Mouse (Mus musculus): Measurements from ENCODE around the gene Eif3k.

The Eif3k gene

DNA sequence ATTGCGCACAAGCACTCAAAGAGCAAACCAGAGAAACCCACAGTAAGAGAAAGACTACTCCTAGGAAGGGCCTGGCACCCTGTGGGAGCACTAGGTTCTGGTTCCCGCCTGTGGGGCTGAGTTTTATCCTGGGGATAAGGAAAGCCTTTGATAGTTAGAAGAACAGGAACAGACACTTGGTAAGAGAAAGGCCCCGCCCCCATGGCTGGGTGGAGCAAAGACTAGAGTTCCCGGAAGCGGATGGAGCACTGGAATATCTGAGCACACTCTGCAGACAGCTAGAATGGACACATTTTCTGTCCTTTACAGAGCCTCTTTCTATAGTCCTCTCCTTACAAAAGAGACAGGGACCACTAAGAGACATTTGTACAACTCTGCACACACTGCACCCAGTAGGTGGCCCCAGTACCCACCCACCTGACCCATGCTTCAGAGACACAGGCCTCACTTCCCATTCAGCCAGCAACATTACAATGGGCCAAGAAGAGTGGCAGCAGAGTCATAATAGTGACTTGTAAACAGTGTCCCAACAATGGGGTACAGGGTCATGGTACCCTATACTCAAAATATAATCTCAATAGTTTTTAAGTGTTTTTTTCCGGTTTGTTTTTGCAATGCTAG, 49.1 kb downstream of the Eif3k start:
- H3K4me3 ChIP-seq (replicated peaks; ENCODE audit: low read length) = 0 out of 2 replicates have a peak overlapping the region, but pooled peaks have one; percentile 24
- H3K36me3 ChIP-seq (ENCODE audit: insufficient read depth, low read length) = peaks cover 84% of the 10 kb centered on the region
- H3K4me1 ChIP-seq (replicated peaks; ENCODE audit: low read depth, low read length) = peaks cover 97% of the 10 kb centered on the region
- H3K9me3 ChIP-seq (ENCODE audit: low read length) = no peaks in the 10 kb centered on the region
- no peaks in the 10 kb centered on the region for H3K27me3 ChIP-seq (ENCODE audit: insufficient read depth, low read length)
- TF ChIP-seq NANOG (IDR thresholded peaks at IDR 0.05; ENCODE audit: borderline replicate concordance, low read length) (no peak), CTCF (conservative IDR thresholded peaks at IDR 0.05; ENCODE audit: low read length) (no peak), POU5F1 (IDR thresholded peaks at IDR 0.05; ENCODE audit: borderline replicate concordance, low read length) (no peak)

DNA sequence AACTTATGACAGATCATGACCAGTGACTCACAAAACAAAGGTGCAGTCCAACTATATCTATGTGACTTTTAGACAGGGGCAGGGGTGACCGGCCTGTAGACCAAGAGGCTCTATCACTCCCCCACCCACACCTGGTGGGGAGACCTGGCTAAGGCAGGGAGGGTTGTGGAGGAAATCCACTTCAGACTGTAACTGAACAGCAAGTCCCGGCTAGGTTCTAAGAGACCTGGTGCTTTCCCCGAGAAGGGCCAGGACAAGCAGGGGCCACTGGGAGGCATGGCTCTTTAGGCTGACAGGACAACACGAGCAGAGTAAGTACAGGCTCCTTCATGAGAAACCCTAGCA, 50.0 kb downstream of the Eif3k start:
- Histone ChIP-seq H3K9me3 (ENCODE audit: low read length) (no peaks in the 10 kb centered on the region), H3K4me3 (replicated peaks; ENCODE audit: low read length) (peak overlapping the region; percentile 48; the same call in 1 of the 2 replicates), H3K4me1 (replicated peaks; ENCODE audit: low read depth, low read length) (peaks cover 96% of the 10 kb centered on the region), H3K36me3 (ENCODE audit: insufficient read depth, low read length) (peaks cover 80% of the 10 kb centered on the region), H3K27me3 (ENCODE audit: insufficient read depth, low read length) (no peaks in the 10 kb centered on the region)
- TF ChIP-seq CTCF (conservative IDR thresholded peaks at IDR 0.05; ENCODE audit: low read length) = no peak
- TF ChIP-seq POU5F1 (IDR thresholded peaks at IDR 0.05; ENCODE audit: borderline replicate concordance, low read length) = no peak

DNA sequence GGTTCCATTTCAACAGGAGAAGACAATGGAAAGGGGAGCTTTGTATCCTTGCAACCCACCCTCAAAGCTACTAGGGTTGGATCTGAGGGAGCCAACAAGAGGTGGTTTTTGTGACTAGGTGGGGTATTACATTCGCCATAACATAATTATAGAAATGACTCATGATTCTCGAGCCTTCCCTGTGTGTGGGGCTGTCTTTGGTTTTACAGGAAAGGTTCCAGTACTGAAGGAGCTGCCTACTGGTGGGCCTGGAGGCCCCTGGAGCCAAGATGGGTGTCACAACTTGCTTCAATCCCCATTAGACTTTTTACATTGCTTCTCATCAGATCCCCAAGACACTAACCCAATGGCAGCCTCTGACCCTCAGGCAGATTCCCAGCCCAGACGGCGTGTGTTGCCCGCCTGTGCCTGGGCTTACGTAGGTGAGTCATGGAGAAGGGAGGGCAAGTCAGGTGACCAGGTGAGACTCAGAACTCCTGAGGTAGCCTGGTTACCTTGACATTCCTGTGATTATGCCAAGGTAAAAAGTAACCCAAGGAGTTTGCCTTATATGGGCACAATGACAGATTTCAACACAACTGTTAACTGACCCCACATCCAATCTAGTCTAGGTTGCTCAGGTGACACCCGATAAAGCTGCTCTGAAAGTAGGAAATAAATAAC, 50.5 kb downstream of the Eif3k start:
- peak overlapping the region; percentile 48 for H3K4me3 ChIP-seq (replicated peaks; ENCODE audit: low read length)
- TF ChIP-seq POU5F1 (IDR thresholded peaks at IDR 0.05; ENCODE audit: borderline replicate concordance, low read length) (no peak), NANOG (IDR thresholded peaks at IDR 0.05; ENCODE audit: borderline replicate concordance, low read length) (no peak), CTCF (conservative IDR thresholded peaks at IDR 0.05; ENCODE audit: low read length) (no peak)
- H3K4me1 ChIP-seq (replicated peaks; ENCODE audit: low read depth, low read length) = peaks cover 96% of the 10 kb centered on the region
- H3K27me3 ChIP-seq (ENCODE audit: insufficient read depth, low read length) = no peaks in the 10 kb centered on the region
- H3K9me3 ChIP-seq (ENCODE audit: low read length) = no peaks in the 10 kb centered on the region
- H3K36me3 ChIP-seq (ENCODE audit: insufficient read depth, low read length) = peaks cover 79% of the 10 kb centered on the region

DNA sequence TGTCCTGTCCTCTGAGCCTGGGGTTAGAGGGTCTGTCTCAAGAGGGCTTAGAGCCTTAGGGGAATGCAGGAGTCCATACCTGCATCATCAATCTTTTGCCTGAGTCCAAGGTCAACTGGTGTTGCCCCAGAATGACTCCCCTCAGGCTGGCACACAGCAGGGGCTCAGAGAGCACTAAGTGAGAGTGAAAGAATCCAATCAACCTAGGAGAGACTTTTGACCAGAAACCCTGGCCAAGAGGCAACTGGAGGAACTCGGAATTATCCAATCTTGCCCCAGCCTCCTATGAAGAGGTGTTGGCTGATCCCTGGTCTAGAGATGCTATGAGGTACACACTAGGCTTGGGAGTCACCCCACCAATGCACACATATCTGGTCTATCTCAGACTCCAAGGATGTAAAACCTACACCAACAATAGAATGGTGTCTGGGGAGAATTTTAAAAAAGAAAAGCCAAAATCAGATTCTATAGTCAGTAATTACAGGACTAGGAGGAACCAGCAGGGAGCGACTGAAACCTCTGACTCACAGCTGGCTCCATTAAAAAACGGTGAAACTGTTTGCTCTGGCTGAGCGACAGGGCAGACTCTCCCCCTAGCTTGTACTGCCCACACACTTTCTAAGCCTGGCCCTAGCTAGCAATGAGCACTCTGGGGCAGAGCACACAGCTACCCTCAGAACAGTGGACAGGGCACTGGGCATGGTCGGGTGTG, 51.2 kb downstream of the Eif3k start:
- peak overlapping the region; percentile 8 for H3K4me3 ChIP-seq (replicated peaks; ENCODE audit: low read length)

DNA sequence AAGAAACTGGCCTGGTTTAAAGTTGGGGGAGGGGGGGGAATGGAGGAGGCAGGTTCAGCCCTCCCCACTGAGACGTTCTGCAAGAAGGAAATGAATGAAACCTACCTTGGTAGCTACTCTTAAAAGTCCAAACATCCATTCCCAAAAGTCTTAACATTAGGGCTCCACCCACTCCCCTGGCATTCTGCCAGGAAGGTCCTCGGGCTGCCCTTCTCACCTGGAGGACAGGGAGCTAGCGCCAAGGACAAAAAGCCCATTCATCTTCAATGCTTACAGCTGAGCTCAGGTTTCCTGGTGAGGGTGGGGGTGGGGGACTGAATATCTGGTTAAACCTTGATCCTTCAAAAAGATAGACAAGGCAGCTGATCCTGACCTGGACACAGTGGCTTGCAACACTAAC, 52.3 kb downstream of the Eif3k start:
- TF ChIP-seq POU5F1 (IDR thresholded peaks at IDR 0.05; ENCODE audit: borderline replicate concordance, low read length) (no peak), NANOG (IDR thresholded peaks at IDR 0.05; ENCODE audit: borderline replicate concordance, low read length) (no peak), CTCF (conservative IDR thresholded peaks at IDR 0.05; ENCODE audit: low read length) (no peak)
- peaks cover 78% of the 10 kb centered on the region for H3K36me3 ChIP-seq (ENCODE audit: insufficient read depth, low read length)
- H3K9me3 ChIP-seq (ENCODE audit: low read length) = no peaks in the 10 kb centered on the region
- H3K27me3 ChIP-seq (ENCODE audit: insufficient read depth, low read length) = no peaks in the 10 kb centered on the region
- H3K4me3 ChIP-seq (replicated peaks; ENCODE audit: low read length) = peak overlapping the region; percentile 37
- peaks cover 96% of the 10 kb centered on the region for H3K4me1 ChIP-seq (replicated peaks; ENCODE audit: low read depth, low read length)

More for the DNA sequence above, 51.2 kb downstream of the Eif3k start:
- Histone ChIP-seq H3K36me3 (ENCODE audit: insufficient read depth, low read length) (peaks cover 78% of the 10 kb centered on the region), H3K4me1 (replicated peaks; ENCODE audit: low read depth, low read length) (peaks cover 96% of the 10 kb centered on the region), H3K27me3 (ENCODE audit: insufficient read depth, low read length) (no peaks in the 10 kb centered on the region), H3K9me3 (ENCODE audit: low read length) (no peaks in the 10 kb centered on the region)
- no peak for TF ChIP-seq POU5F1 (IDR thresholded peaks at IDR 0.05; ENCODE audit: borderline replicate concordance, low read length)
- TF ChIP-seq NANOG (IDR thresholded peaks at IDR 0.05; ENCODE audit: borderline replicate concordance, low read length) = no peak
- no peak for TF ChIP-seq CTCF (conservative IDR thresholded peaks at IDR 0.05; ENCODE audit: low read length)

DNA sequence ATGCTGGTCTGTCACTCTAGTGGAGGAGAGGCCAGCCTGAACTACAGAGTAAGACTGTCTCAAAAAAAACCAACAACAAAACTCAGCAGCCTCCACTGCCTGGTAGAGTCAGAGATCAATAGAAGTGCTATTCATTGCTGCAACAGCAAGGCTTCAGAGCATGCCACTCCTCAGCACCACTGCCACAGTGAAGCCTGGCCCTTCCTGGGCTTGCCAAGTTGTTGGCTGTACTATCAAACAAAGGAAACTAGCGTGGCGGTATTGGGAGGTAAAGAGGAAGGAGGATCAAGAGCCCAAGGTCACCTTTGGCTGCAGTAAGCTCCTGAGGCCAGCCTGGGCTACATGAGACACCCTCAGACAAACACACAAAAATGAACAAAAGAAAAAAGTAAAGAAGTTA, 55.5 kb downstream of the Eif3k start:
- H3K4me3 ChIP-seq (replicated peaks; ENCODE audit: low read length) = no peak overlapping the region

DNA sequence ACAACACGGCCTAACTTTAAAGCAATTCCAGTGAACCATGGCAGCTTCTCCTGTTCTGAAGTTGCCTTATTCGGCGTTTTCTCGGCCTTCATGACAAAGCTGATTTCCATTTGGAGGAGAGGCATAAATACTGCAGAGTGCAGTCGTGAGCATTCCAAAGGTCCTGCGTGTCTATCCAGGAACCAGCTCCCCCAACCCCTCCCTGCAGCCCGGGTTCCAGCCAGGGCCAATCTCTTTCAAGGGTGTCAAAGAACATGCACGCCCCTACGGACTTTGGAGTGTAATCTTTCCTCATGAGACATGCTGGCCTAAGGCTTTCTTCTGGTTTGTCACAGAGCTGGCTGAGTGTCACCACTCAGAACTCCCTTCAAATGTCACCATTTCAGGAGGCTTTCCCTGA, 56.3 kb downstream of the Eif3k start:
- Histone ChIP-seq H3K4me3 (replicated peaks; ENCODE audit: low read length) (0 out of 2 replicates have a peak overlapping the region, but pooled peaks have one; percentile 32), H3K27me3 (ENCODE audit: insufficient read depth, low read length) (no peaks in the 10 kb centered on the region), H3K36me3 (ENCODE audit: insufficient read depth, low read length) (peaks cover 94% of the 10 kb centered on the region), H3K4me1 (replicated peaks; ENCODE audit: low read depth, low read length) (peaks cover 99% of the 10 kb centered on the region), H3K9me3 (ENCODE audit: low read length) (no peaks in the 10 kb centered on the region)
- TF ChIP-seq NANOG (IDR thresholded peaks at IDR 0.05; ENCODE audit: borderline replicate concordance, low read length) = no peak
- TF ChIP-seq POU5F1 (IDR thresholded peaks at IDR 0.05; ENCODE audit: borderline replicate concordance, low read length) = no peak
- TF ChIP-seq CTCF (conservative IDR thresholded peaks at IDR 0.05; ENCODE audit: low read length) = no peak

More for the DNA sequence above, 55.5 kb downstream of the Eif3k start:
- H3K36me3 ChIP-seq (ENCODE audit: insufficient read depth, low read length) = peaks cover 94% of the 10 kb centered on the region
- H3K4me1 ChIP-seq (replicated peaks; ENCODE audit: low read depth, low read length) = peaks cover 99% of the 10 kb centered on the region
- no peaks in the 10 kb centered on the region for H3K27me3 ChIP-seq (ENCODE audit: insufficient read depth, low read length)
- TF ChIP-seq NANOG (IDR thresholded peaks at IDR 0.05; ENCODE audit: borderline replicate concordance, low read length) (no peak), CTCF (conservative IDR thresholded peaks at IDR 0.05; ENCODE audit: low read length) (no peak), POU5F1 (IDR thresholded peaks at IDR 0.05; ENCODE audit: borderline replicate concordance, low read length) (no peak)
- H3K9me3 ChIP-seq (ENCODE audit: low read length) = no peaks in the 10 kb centered on the region

DNA sequence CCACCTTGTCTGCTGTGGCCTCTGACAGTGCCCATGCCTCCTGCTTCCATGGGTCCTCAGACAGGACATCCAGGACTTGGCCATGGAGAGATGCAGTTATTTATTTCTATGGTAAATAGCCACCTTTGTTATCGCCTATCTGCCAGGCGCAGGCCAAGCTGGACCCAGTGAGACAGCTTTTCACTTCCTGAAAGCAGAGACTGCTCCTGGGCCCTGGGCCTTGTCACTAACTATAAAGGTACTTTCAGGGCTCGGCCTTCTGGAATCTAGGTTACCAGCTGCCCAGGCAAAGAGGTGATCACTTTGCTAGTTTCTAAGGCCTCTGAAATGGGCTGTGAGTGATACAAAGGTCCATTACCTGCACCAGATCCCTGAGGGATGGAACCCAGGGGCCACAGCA, 56.9 kb downstream of the Eif3k start:
- Histone ChIP-seq H3K27me3 (ENCODE audit: insufficient read depth, low read length) (no peaks in the 10 kb centered on the region), H3K9me3 (ENCODE audit: low read length) (no peaks in the 10 kb centered on the region), H3K4me3 (replicated peaks; ENCODE audit: low read length) (peak overlapping the region; percentile 32), H3K36me3 (ENCODE audit: insufficient read depth, low read length) (peaks cover 94% of the 10 kb centered on the region), H3K4me1 (replicated peaks; ENCODE audit: low read depth, low read length) (peaks cover 99% of the 10 kb centered on the region)
- no peak for TF ChIP-seq POU5F1 (IDR thresholded peaks at IDR 0.05; ENCODE audit: borderline replicate concordance, low read length)
- TF ChIP-seq CTCF (conservative IDR thresholded peaks at IDR 0.05; ENCODE audit: low read length) = no peak
- no peak for TF ChIP-seq NANOG (IDR thresholded peaks at IDR 0.05; ENCODE audit: borderline replicate concordance, low read length)
